8 mouse cellular contexts compared by ENCODE assay signal in genomic region chr11:66914249-66914648, GRCm38 (mm10). TPM values are rescaled to one million over a fixed set of nuclear protein-coding genes. Genes with fewer than 3 reads are reported as not detected.
DNase-seq lines count a peak whose midpoint lies in the region; ATAC-seq and TF ChIP-seq lines count a peak whose summit lies in the region.

No protein-coding gene starts in this region.

- no peaks in the 10 kb centered on the region for H3K4me1 ChIP-seq in bone marrow macrophage, adult 2 months (ENCODE audit: control insufficient read depth, insufficient read depth, low read length)
- no peaks in the 10 kb centered on the region for H3K4me1 ChIP-seq in forebrain, embryonic 14.5 days (ENCODE audit: control insufficient read depth, insufficient read depth, low read length)
- H3K4me1 ChIP-seq in liver, embryonic 12.5 days: peaks cover 32% of the 10 kb centered on the region

- TF ChIP-seq POLR2A in bone marrow macrophage, adult 2 months (IDR thresholded peaks at IDR 0.05; ENCODE audit: borderline replicate concordance, low read depth, low read length): no peak

- no peak overlapping the region for H3K4me3 ChIP-seq in bone marrow macrophage, adult 2 months (ENCODE audit: insufficient read depth, low read length)
- H3K4me3 ChIP-seq in forebrain, embryonic 14.5 days (ENCODE audit: low read depth, low read length): no peak overlapping the region
- H3K4me3 ChIP-seq in liver, embryonic 12.5 days: no peak overlapping the region

- H3K27me3 ChIP-seq in forebrain, embryonic 14.5 days (replicated peaks; ENCODE audit: control insufficient read depth, insufficient read depth, low read length): no peaks in the 10 kb centered on the region
- peaks cover 23% of the 10 kb centered on the region for H3K27me3 ChIP-seq in liver, embryonic 12.5 days (replicated peaks)

- H3K9me3 ChIP-seq in forebrain, embryonic 14.5 days (replicated peaks; ENCODE audit: control insufficient read depth, low read length): no peaks in the 10 kb centered on the region
- H3K9me3 ChIP-seq in liver, embryonic 12.5 days (replicated peaks): no peaks in the 10 kb centered on the region

- no peak overlapping the region for H3K4me2 ChIP-seq in forebrain, embryonic 14.5 days (ENCODE audit: low read length)
- 0 out of 2 replicates have a peak overlapping the region, but pooled peaks have one; percentile 1 for H3K4me2 ChIP-seq in liver, embryonic 12.5 days

- H3K36me3 ChIP-seq in forebrain, embryonic 14.5 days (ENCODE audit: control insufficient read depth, insufficient read depth, low read length): no peaks in the 10 kb centered on the region
- no peaks in the 10 kb centered on the region for H3K36me3 ChIP-seq in liver, embryonic 12.5 days

- peak; percentile 70 for TF ChIP-seq CTCF in bone marrow macrophage, adult 2 months (IDR thresholded peaks at IDR 0.05; ENCODE audit: low read depth, low read length)

- H3K9ac ChIP-seq in forebrain, embryonic 14.5 days (ENCODE audit: low read length): no peak overlapping the region
- H3K9ac ChIP-seq in liver, embryonic 12.5 days: no peak overlapping the region

- no peak for ATAC-seq in CD4-positive, CD25-positive, alpha-beta regulatory T cell, adult 4 months
- no peak for ATAC-seq in forebrain, embryonic 14.5 days
- no peak for ATAC-seq in liver, embryonic 12.5 days

- DNase-seq in CD4-positive, CD25-positive, alpha-beta regulatory T cell, adult 2 months (ENCODE audit: low read depth, low spot score): peak; percentile 29
- DNase-seq in 3T3-L1 (ENCODE audit: low read depth, low spot score): peak; percentile 23
- peak; percentile 57 for DNase-seq in forebrain, embryonic 14.5 days (ENCODE audit: low spot score)
- peak; percentile 54 for DNase-seq in kidney, adult 18-20 months
- peak; percentile 36 to 50 for DNase-seq in right cerebral cortex, adult 2 months (ENCODE audit: low spot score in 2 of 2)

- 15% methylated on average over 3 of the region's 3 CpGs for WGBS in forebrain, embryonic 14.5 days
- 29% methylated on average over 3 of the region's 3 CpGs for WGBS in liver, embryonic 12.5 days (ENCODE audit: insufficient replicate concordance)

- H3K27ac ChIP-seq in bone marrow macrophage, adult 2 months (ENCODE audit: insufficient read depth, low read depth, low read length): no peak overlapping the region
- no peak overlapping the region for H3K27ac ChIP-seq in forebrain, embryonic 14.5 days (ENCODE audit: low read depth, low read length)
- no peak overlapping the region for H3K27ac ChIP-seq in liver, embryonic 12.5 days

RNA-seq across cellular contexts. Expression of gene Pirt, which starts 2.5 kb away (rescaled TPM):
- polyA plus RNA-seq in CD4-positive, CD25-positive, alpha-beta regulatory T cell, adult 4 months (2017; shearing (Covaris generic)): not detected
- not detected in 2 replicates for polyA plus RNA-seq in bone marrow macrophage, adult 2 months (2012; ENCODE audit: insufficient read depth, insufficient read length, missing spikeins)
- polyA plus RNA-seq in forebrain, embryonic 14.5 days (2014; fragmentation: Nextera tagmentation; extraction: Ambion mirVana): 0.09 and 0.11 TPM in 2 replicates
- 0.05 and 0.11 TPM in 2 replicates for polyA plus RNA-seq in liver, embryonic 12.5 days (2016; fragmentation: Nextera tagmentation; extraction: Ambion mirVana)

RNA-seq across cellular contexts. Expression of gene Tmem238l, which starts 42.2 kb away (rescaled TPM):
- polyA plus RNA-seq in CD4-positive, CD25-positive, alpha-beta regulatory T cell, adult 4 months (2017; shearing (Covaris generic)): not detected
- polyA plus RNA-seq in bone marrow macrophage, adult 2 months (2012; ENCODE audit: insufficient read depth, insufficient read length, missing spikeins): not detected in 2 replicates
- not detected in 2 replicates for polyA plus RNA-seq in forebrain, embryonic 14.5 days (2014; fragmentation: Nextera tagmentation; extraction: Ambion mirVana)
- not detected in 2 replicates for polyA plus RNA-seq in liver, embryonic 12.5 days (2016; fragmentation: Nextera tagmentation; extraction: Ambion mirVana)
